Mouse (Mus musculus): ENCODE data around the gene Angel1.

The Angel1 gene

GRCm38 (mm10) chr12:86702690-86703089, 23.6 kb downstream of the Angel1 start:
- DNase-seq (ENCODE audit: extremely low read depth, low read depth, low spot score) = no peak

DNA sequence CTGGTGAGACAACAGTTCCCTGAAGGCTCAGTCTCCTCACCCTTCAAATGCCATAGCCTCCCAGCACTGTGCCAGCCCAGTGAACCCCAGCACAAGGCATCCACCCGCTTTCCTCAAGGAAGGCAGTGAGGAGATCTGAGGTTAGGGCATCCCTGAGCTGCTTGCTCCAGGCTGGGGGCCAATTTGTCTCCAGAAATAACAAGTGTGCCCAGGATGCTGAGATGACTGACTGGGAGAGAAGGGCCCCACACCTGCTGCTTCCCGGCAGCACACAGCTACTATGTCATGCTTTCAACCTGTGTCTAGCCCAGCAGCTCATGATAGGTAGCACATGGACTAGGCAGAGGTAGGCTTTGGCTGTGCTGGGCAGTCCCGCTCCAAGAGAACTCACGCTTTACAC, 24.8 kb downstream of the Angel1 start:
- no peak for DNase-seq (ENCODE audit: extremely low read depth, low read depth, low spot score)

GRCm38 (mm10) chr12:86700927-86701310, 25.3 kb downstream of the Angel1 start:
- no peak for DNase-seq (ENCODE audit: extremely low read depth, low read depth, low spot score)

- DNase-seq (ENCODE audit: extremely low read depth, low read depth, low spot score) = no peak
Measured at GRCm38 (mm10) chr12:86699965-86700926, 26.0 kb downstream of the Angel1 start.

GRCm38 (mm10) chr12:86698537-86698936, 27.7 kb downstream of the Angel1 start:
- DNase-seq (ENCODE audit: extremely low read depth, low read depth, low spot score) = no peak

GRCm38 (mm10) chr12:86697996-86698395, 28.3 kb downstream of the Angel1 start:
- DNase-seq (ENCODE audit: extremely low read depth, low read depth, low spot score) = no peak

DNA sequence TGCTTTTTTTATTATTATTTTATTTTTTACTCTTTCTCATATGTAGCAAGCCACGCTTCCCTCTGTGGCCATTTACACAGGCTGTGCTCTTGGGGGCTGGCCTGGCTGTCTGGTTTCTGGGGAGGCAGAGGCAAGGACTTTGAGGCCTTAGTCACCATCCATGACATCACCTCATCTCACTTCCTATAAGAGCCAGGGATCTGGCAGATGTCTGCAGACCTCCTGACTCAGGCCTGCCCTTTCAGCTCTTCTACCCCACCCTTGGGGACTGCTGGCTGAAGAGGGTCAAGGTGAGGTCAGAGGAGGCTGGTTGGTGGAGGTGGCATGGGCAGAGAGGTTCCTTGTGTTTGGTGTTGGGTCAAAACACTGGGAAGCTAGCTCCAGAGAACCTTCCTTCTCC, 31.8 kb downstream of the Angel1 start:
- DNase-seq (ENCODE audit: extremely low read depth, low read depth, low spot score) = no peak

GRCm38 (mm10) chr12:86693389-86693788, 32.9 kb downstream of the Angel1 start:
- DNase-seq (ENCODE audit: extremely low read depth, low read depth, low spot score) = no peak

DNA sequence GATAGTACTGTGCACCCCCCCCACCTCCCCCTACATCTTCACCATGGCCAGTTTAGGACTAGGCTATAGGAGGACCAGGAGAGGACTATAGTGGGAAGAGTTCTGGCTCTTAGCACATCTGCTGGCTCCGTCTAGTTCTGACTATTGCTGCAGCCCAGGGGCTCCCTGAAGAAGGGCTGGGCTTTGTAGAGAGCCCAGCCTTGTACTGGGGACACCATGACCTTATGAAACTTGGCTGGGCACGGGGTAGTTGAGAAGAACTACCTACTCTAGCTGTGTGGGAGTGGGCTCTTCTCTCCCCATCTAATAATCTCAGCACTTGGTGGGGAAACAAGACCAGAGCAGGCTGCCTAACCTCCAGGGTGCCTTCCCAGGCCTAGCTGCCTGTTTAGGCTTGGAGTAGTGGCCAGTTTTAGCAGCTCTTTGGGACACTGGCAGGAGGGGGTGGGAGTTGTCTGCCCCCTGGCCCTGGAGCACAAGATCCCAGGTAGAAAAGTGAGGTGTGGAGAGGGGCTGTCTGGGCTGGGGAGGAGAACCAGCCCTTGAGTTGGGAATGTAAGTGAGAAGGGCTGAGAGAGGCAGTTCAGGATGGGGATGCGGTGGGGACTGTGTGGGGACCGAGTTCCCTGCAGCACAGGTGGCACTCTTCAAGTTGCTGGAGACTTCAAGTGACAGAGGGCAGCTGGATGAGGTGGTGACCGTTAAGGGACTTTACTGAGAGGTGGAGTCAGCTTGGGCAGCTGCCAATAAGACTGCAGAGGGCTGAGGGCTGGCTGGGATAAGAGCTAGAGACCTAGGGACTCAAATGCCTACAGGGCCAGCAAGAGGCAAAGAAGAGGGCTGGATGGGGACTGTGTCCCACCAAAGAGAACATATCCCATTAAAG, 33.5 kb downstream of the Angel1 start:
- no peak for DNase-seq (ENCODE audit: extremely low read depth, low read depth, low spot score)

- DNase-seq (ENCODE audit: extremely low read depth, low read depth, low spot score) = no peak
Measured at GRCm38 (mm10) chr12:86690700-86691485, 35.4 kb downstream of the Angel1 start.

GRCm38 (mm10) chr12:86688917-86689316, 37.3 kb downstream of the Angel1 start:
- DNase-seq (ENCODE audit: extremely low read depth, low read depth, low spot score) = no peak

GRCm38 (mm10) chr12:86687971-86688573, 38.2 kb downstream of the Angel1 start:
- no peak for DNase-seq (ENCODE audit: extremely low read depth, low read depth, low spot score)

- no peak for DNase-seq (ENCODE audit: extremely low read depth, low read depth, low spot score)
Measured at GRCm38 (mm10) chr12:86687445-86687955, 38.8 kb downstream of the Angel1 start.

- DNase-seq (ENCODE audit: extremely low read depth, low read depth, low spot score) = no peak
Measured at GRCm38 (mm10) chr12:86686551-86687330, 39.5 kb downstream of the Angel1 start.

GRCm38 (mm10) chr12:86685275-86685674, 41.0 kb downstream of the Angel1 start:
- no peak for DNase-seq (ENCODE audit: extremely low read depth, low read depth, low spot score)

DNA sequence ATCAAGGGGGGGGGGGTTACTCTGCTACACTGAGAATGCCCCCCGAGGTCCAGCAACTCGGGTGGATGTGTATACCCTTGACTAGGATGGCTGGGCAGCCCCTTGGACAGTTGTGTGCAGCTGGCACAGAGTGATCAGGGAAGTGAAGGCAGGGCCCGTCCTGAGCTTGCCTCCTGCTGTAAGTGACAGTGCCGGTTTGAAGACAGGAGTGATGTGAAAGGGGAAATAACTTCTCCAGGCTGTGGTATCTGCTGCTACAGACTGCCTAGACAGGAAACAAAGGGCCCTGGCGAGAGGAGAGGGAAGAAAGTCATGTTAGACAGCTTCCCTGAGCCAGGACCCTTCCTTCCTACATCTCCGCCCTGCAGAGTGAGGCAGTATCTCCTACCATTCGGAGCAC, 42.6 kb downstream of the Angel1 start:
- no peak for DNase-seq (ENCODE audit: extremely low read depth, low read depth, low spot score)

DNA sequence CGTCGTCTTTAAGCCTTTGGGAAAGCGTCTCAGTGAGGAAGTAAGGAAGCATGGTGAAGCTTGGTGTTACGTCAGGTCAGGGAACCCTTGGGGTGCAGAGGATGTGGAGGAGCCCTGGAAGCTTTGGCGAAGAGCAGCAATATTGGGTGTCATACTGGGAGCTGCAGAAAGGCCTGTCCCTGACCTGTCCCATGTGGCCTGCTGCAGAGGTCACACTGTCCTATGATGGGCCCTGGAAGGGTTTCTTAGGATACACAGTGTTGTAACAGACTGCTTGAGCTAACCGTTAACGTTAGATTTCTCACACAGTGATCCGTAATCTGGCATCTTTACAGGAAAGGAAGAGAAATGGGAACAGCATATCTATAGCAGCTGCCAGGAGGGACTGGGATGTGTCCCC, 44.1 kb downstream of the Angel1 start:
- no peak for DNase-seq (ENCODE audit: extremely low read depth, low read depth, low spot score)

GRCm38 (mm10) chr12:86681626-86682025, 44.6 kb downstream of the Angel1 start:
- no peak for DNase-seq (ENCODE audit: extremely low read depth, low read depth, low spot score)

GRCm38 (mm10) chr12:86680591-86681193, 45.6 kb downstream of the Angel1 start:
- DNase-seq (ENCODE audit: extremely low read depth, low read depth, low spot score) = no peak

Data from fat pad, adult 2 months (tissue).